Mouse (Mus musculus): Measurements from ENCODE around the gene Rest.

Rest gene

GRCm38 (mm10) chr5:77309924-77310772 is 44.9 kb downstream of the Rest start, which contains the start of the genes Noa1 and Polr2b:
Gene Noa1 (minus strand): TSS chr5:77310084.
Gene Polr2b (plus strand): TSS chr5:77310147.
- DNase-seq (ENCODE audit: low spot score) = peak; percentile 98

GRCm38 (mm10) chr5:77314206-77314605 is 48.9 kb downstream of the Rest start:
- no peak for DNase-seq (ENCODE audit: low spot score)

GRCm38 (mm10) chr5:77314986-77315385 is 49.7 kb downstream of the Rest start:
- DNase-seq (ENCODE audit: low spot score) = no peak

- DNase-seq (ENCODE audit: low spot score) = no peak
These were observed 59.6 kb downstream of the Rest start for GRCm38 (mm10) chr5:77324936-77325335.

- DNase-seq (ENCODE audit: low spot score) = no peak
These were observed 64.9 kb downstream of the Rest start for GRCm38 (mm10) chr5:77330154-77330553.
